Mouse (Mus musculus) right cerebral cortex, postnatal 25 days (tissue): ENCODE measurements around the gene Ntsr1.

Experiments
- DNase-seq: peaks from one replicate; pipeline ENCODE4 v3.0.0; 2022

The Ntsr1 gene

DNA sequence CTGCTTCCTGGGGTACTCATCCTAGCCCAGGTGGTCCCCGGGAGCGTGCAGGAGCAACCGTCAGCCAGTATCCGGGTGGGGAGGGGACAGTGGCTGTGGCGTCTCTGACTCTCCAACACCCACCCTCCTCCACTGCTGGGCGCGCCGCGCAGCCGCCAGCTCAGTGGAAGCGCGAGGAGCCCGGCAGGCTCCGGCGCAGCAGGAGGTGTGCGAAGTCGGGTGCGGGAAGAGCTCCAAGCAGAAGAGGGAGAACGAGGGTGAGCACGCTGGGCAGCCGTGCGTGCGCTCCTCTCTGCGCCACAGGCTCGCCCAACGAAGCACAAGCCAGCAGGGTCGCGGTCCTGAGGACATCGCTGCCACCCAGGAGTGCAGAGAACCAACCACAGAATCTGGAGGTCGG is at the start of gene Ntsr1:
Gene Ntsr1 (plus strand): TSS at position 236 of the 400 bp plus-strand sequence.
- peak; percentile 75 for DNase-seq

DNA sequence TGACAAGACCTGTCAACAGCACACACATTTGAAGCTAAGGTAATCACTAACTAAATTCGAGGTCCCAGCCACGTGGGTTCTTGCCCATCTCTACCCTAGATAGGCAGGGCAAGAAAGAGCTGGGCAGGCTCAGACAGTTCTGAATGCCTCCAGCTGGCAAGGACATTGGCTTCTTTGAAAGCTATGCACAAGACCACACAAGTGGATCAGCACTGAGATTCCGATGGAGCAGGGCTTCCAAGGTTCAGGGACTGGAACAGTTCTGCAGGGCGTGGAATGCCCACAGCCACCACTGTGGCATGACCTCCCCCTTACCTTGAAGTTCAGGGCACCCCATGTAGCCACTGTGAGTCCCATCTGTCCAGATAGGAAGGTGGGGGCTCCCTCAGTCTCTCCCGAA is 49.2 kb upstream of the Ntsr1 start:
- DNase-seq: no peak

- peak; percentile 75 for DNase-seq
These were observed 43.8 kb upstream of the Ntsr1 start, which contains the start of gene Slco4a1 for GRCm38 (mm10) chr2:180455723-180456698. TSS of gene Slco4a1 (plus strand) at chr2:180456245.

DNA sequence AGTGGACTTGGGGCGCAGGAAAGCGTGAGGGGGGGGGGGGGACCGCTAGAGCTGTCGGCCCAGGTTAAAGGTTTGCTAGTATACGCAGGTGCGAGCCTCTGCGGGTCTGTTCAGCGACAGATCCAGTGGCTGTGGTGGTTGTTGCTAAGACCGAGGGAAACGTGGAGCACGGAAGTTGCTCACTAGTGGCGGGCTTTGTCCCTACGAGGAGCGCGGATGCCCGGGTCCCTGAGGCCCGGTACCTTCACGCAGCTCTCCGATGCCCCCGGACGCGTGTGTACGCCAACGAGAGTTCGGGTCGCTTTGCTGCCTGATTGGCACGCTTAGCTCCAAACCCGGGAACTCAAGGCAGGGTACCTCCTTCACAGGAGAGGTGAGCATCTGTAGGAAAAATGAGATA is 43.1 kb upstream of the Ntsr1 start:
- peak; percentile 6 for DNase-seq

- DNase-seq: no peak
These were observed 42.1 kb upstream of the Ntsr1 start for GRCm38 (mm10) chr2:180457680-180458079.

DNA sequence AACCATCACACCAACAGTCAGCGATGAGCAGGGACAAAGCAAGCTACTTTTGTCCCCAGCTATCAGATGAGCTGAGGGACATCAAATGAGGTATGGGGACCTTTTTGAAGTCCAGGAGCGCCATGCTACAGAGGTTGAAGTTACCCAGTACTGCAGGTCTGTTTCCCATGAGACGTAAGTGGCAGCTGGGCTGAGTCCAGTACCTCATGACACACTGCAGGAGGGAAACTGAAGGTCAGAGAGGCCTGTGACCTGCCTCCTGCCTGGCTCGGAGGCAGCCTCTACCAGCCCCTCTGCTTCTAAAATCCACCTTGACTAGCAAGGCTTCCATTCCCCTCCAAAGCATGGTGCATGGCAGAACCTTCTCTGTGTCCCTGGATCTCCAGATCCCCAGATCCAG is 40.3 kb upstream of the Ntsr1 start:
- no peak for DNase-seq

GRCm38 (mm10) chr2:180460801-180461200 is 39.0 kb upstream of the Ntsr1 start:
- no peak for DNase-seq

GRCm38 (mm10) chr2:180462593-180462992 is 37.2 kb upstream of the Ntsr1 start:
- DNase-seq: no peak

DNA sequence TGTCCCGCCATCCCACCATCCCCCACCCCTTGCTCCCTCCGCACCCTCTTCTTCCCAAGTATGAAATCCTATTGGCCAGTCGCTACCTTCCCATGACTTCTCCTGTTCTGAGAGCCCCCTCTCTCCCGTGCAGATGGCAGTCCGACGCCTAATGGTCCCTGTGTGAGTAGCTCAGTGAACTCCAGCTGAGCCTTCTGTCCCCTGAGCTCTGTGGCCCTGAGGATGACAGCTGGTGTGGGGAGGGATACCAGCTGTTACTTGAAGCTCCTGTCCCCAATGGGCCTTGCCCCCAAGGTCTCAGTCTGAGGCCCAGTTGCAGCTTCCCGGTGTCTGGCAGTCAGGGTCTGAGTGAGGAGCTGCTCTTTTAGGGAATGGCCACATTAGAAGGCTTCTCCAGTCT is 33.3 kb upstream of the Ntsr1 start:
- DNase-seq: no peak

DNA sequence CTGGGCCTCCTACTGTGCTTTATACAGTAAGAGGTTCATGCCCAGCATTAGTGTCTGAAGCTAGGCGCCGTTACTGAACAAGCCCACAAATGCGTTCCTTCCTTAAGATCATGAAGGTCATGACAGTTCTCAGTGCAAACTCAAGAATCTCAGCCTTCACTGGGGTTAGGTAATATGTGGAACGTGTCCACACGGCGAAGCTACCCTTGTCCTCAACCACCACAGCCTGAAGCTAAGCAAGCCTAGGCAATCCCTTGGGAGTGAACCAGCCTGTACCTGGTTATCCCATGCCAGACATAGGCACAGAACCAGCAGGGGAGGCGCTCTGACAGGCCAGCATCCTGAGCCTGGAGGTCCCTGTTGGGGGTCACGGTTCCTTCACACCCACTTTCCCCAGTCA is 30.9 kb upstream of the Ntsr1 start:
- DNase-seq: no peak

DNA sequence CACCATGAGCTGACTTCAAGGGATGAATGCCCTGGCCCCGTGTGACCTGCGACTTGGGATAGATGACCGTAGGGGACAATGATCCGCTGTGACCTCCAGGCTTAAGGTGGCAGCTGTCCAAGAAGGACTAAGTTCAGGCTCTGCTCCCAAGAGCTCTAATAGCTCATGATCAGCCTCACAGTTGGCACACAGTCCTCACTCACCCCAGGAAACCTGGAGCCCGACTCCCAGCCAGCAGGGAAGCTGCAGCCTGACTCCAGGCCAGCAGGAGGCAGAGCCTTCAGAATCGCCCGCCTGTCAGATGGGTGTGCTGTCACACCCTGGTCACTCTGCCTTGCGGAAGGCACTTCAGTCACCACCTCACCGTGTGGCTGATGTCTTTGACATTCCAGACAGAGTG is 30.0 kb upstream of the Ntsr1 start:
- DNase-seq: no peak

GRCm38 (mm10) chr2:180472306-180473079 is 27.3 kb upstream of the Ntsr1 start:
- peak; percentile 22 for DNase-seq

DNA sequence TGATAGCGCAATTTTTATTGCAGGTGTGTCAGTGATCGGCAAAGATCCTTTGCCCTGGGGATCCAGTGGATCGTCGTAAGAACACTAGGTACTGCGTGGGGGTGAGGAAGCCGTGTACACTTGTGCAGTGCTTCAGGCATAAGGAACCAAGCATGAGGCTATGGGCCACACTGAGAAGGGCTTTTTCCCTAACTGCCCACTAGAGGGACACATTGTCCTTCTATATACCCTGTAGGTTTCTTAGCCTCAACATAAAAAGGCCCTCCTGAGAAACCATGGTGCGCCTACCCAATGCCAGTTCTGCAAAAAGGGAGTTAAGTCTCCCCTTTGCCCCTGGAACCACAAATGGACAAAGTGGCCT is 26.7 kb upstream of the Ntsr1 start:
- DNase-seq: peak; percentile 40

GRCm38 (mm10) chr2:180474864-180475263 is 24.9 kb upstream of the Ntsr1 start:
- DNase-seq: no peak

DNA sequence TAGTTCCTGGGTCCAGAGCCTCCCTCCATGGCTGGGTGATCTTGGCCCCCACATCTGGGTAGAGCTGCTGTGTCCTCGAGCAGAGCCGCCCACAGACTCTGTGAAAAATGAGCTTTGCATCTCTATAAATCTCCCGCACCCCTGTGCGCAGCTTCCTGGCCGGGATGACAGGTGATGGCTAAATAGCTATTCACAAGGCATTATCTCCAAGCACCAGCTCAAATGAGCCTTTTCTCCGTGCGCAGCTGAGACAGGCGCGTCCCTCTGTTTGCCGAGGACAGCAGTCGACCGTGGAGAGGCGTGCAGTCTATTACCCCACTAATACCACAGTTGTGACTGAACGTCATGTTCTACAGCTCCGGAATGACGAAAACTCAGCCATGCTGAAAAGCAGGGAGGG is 17.5 kb upstream of the Ntsr1 start:
- DNase-seq: no peak

GRCm38 (mm10) chr2:180484882-180485281 is 14.9 kb upstream of the Ntsr1 start:
- DNase-seq: no peak

GRCm38 (mm10) chr2:180485306-180485705 is 14.5 kb upstream of the Ntsr1 start:
- DNase-seq: no peak

- DNase-seq: peak; percentile 38
These were observed 11.5 kb upstream of the Ntsr1 start for GRCm38 (mm10) chr2:180488210-180488751.

DNA sequence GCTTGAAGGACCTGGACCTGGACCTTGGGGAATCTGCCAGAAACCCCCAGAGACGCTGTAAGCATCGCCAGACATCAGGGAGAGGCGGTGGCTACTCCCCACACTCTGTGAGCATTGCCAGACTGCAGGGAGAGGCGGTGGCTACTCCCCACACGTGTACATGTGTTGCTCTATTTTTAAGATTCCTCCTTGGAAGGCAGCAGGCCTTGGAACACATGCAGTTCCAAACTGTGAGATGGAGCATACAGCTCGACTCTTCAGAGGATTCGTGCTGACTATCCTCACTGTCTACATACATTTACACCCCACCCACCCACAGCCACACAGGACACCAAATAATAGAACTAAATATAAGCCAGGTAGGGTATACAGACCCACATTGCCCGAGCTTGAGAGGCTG is 3.9 kb upstream of the Ntsr1 start:
- DNase-seq: peak; percentile 62

DNA sequence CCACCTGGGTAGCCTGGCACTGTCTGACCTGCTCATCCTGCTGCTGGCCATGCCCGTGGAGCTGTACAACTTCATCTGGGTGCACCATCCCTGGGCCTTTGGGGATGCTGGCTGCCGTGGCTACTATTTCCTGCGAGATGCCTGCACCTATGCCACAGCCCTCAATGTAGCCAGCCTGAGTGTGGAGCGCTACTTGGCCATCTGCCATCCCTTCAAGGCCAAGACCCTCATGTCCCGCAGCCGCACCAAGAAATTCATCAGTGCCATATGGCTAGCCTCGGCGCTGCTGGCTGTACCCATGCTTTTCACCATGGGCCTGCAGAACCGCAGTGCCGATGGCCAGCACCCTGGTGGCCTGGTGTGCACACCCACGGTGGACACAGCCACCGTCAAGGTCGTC is 950 bp downstream of the Ntsr1 start:
- DNase-seq: peak; percentile 10

- peak; percentile 39 for DNase-seq
These were observed 1.6 kb downstream of the Ntsr1 start for GRCm38 (mm10) chr2:180501217-180501967.

GRCm38 (mm10) chr2:180506281-180506680 is 6.5 kb downstream of the Ntsr1 start:
- no peak for DNase-seq
